Mouse (Mus musculus): ENCODE data around the gene Gm1979.
"Not testable (repeated sequence)": the region's sequence is repeated elsewhere in the genome, so short reads cannot be mapped to it uniquely, and the experiment has no call there.

DNA sequence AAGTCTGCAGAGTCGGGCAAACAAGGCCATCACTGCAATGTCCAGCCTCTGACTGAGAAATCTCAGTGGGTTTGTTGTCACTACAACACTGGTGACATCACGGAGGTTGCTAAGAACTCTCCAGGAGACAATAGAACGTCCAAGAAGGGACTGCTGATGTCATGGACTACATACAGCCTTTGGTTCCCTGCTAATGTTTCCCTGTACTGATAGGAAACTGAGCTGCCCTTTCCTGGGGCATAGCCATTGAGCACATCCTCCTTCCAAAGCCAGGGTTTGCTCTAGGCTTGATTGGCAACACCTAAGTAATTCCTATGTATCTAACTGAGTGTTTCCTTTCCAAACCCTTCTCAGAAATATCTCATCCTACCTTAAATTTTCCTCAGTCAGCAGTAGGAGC is 16.0 kb downstream of the Gm1979 start, which contains the start of gene Gm21698:
- not testable (repeated sequence) for TF ChIP-seq CTCF (IDR thresholded peaks at IDR 0.05; ENCODE audit: low read depth, low read length); POLR2A (IDR thresholded peaks at IDR 0.05; ENCODE audit: borderline replicate concordance, low read depth, low read length)
